Mouse (Mus musculus) heart, postnatal 0 days (tissue): ENCODE results near the gene Mrpl1. TPM values are rescaled to one million over a fixed set of nuclear protein-coding genes. Genes with fewer than 3 reads are reported as not detected.

Source experiments
- ATAC-seq: fragments of 200-750 bp; cut with Nextera tagmentation; 2 replicates; pipeline ENCODE4 v1.8.0; 2017; ENCODE audit warnings: low read depth, moderate number of reproducible peaks, moderate library complexity; ENCODE audit not compliant: insufficient read depth
- DNase-seq: peaks from one replicate; pipeline ENCODE4 v3.0.0-alpha.2; 2016; ENCODE audit warnings: low spot score
- H3K27ac ChIP-seq: fragments of 300-500 bp; sonication (generic); 2 replicates; pipeline ENCODE4 v1.5.1; 2014; ENCODE audit warnings: low read depth, mild to moderate bottlenecking
- H3K27me3 ChIP-seq: fragments of 300-500 bp; sonication (generic); 2 replicates; pipeline ENCODE4 v1.6.1; 2014; ENCODE audit warnings: low read length, mixed read lengths; ENCODE audit not compliant: control insufficient read depth, insufficient read depth
- H3K36me3 ChIP-seq: fragments of 300-500 bp; sonication (generic); replicated peaks from 2 replicates; pipeline ENCODE4 v1.6.1; 2014; ENCODE audit warnings: low read length, mixed read lengths; ENCODE audit not compliant: control insufficient read depth, insufficient read depth
- H3K4me1 ChIP-seq: fragments of 300-500 bp; sonication (generic); 2 replicates; pipeline ENCODE4 v1.6.1; 2014; ENCODE audit warnings: antibody characterized with exemption; ENCODE audit not compliant: control insufficient read depth, insufficient read depth
- H3K4me2 ChIP-seq: fragments of 300-500 bp; sonication (generic); 2 replicates; pipeline ENCODE4 v1.6.1; 2014; ENCODE audit warnings: low read depth, mild to moderate bottlenecking, low read length, moderate library complexity
- H3K4me3 ChIP-seq: fragments of 300-500 bp; sonication (generic); 2 replicates; pipeline ENCODE4 v1.5.1; 2014; ENCODE audit warnings: low read depth, low read length
- H3K9ac ChIP-seq: fragments of 300-500 bp; sonication (generic); replicated peaks from 2 replicates; pipeline ENCODE4 v1.6.1; 2014; ENCODE audit warnings: low read depth, low read length, mixed read lengths
- H3K9me3 ChIP-seq: fragments of 300-500 bp; sonication (generic); replicated peaks from 2 replicates; pipeline ENCODE4 v1.6.1; 2016; ENCODE audit warnings: low read length; ENCODE audit not compliant: control insufficient read depth
- CTCF ChIP-seq: IDR thresholded peaks from 2 replicates; pipeline ENCODE4 v1.5.1; 2016; ENCODE audit warnings: antibody characterized with exemption, control low read depth, low read depth
- EP300 ChIP-seq: IDR thresholded peaks from 2 replicates; pipeline ENCODE4 v1.6.1; 2016; ENCODE audit warnings: antibody characterized with exemption, low read depth
- WGBS: fragments of 180-500 bp; shearing (Covaris S2); extraction: QIAGEN DNeasy Blood & Tissue Kit; methylation state at CpG from one replicate; pipeline ENCODE4 v1.1.7; 2014; 5-methylcytosine and 5-hydroxymethylcytosine counted together
- polyA plus RNA-seq: library from polyadenylated mRNA; unstranded; fragments of >200 nt; fragmentation: Nextera tagmentation; extraction: Ambion mirVana; gene quantifications from 2 replicates; pipeline ENCODE4 v1.2.1, GENCODE M21; 2015
- total RNA-seq: library from RNA; depleted of rRNA; stranded (reverse); fragments of >200 nt; gene quantifications from 2 replicates; pipeline ENCODE4 v1.2.3, GENCODE M21; 2014; ENCODE audit warnings: low replicate concordance

Mrpl1 gene
- total and polyA plus RNA-seq, 2 experiments from 2014 or later = 18.3 to 29.7 TPM

DNA sequence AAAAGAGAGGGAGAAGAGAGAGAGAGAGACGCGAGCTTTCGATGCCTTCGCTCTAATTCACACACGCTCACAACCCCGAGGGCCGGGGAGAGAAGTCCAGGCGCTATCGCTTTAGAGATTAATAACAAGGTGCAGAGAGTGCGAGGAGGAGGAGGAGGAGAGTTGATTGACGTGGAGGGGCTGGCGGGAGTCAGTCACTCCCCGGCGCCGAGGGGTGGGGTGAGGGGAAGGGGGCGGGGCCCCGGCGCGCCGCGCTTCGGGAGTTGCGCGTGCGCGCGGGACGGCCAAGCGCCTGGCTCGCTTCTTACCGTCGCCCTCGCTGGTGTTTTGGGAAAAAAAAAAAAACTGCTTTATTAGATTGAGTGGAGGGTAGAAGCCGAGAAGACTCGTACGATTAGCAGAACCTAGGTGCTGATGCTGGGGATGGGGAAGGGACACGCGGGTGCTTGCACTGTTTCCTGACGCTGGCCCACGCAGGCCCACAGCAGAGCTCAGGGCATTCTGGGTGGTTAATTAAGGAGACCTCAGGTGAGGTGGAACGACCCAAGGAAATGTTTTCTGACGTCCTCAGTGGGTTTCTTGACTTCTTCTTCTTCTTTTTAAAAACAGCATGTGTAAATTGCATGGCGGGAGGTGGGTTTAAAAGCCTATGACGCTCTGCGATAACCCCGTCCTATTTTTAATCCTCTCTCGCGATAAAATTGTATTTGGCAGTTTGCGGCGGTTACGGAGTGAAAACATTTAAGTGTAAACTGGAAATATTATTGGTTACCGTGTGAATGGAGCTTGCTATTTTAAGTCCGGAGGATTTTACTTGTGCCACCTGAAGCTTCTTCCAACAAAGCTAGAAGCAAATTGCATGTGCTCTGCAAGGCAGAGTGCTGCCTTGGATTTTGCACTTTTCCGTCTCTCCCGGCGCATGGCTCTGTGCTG, 46.6 kb upstream of the Mrpl1 start:
- under 1% methylated on average over 55 of the region's 56 CpGs for WGBS
- Histone ChIP-seq H3K27me3 (no peaks in the 10 kb centered on the region), H3K36me3 (no peaks in the 10 kb centered on the region), H3K9ac (peak overlapping the region; percentile 99), H3K27ac (peak overlapping the region; percentile 97), H3K4me2 (peak overlapping the region; percentile 94), H3K4me1 (peaks cover 14% of the 10 kb centered on the region; the same call in 1 of the 2 replicates), H3K4me3 (peak overlapping the region; percentile 78), H3K9me3 (peaks cover 7% of the 10 kb centered on the region; the same call in 1 of the 2 replicates)
- DNase-seq = peak; percentile 95
- peak; percentile 90 for ATAC-seq
- 0 out of 2 replicates have a peak, but pooled peaks have one; percentile 2 for TF ChIP-seq EP300
- no peak for TF ChIP-seq CTCF

DNA sequence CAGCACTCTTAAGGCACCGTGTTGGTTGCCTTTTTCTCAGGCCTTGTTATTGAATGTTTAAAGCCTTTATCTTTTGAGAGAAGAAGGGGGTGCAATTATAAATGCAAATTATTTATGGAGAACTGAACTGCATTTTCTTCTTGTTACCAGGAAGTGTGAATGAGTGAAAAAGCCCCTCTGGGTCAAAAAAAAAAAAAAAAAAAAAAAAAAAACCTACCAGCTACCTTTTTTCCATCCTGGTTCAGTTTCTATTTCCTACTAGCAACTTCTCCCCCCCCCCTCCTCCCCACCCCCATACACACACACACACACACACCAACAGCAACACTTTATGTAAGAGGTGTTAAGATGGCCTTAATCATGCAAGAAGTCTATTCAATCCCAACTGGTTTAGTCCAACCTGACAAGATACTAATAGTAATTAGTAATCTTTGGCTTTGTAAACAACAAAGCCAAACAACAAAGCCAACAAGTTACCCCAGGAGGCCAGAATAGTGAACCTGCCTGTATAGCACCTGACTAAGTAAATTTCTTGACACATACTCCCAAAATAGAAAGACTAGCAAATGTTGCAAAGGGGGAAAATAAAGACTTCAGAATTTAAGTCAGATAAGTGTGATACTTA, 45.8 kb upstream of the Mrpl1 start:
- Histone ChIP-seq H3K36me3 (no peaks in the 10 kb centered on the region), H3K27ac (peak overlapping the region; percentile 97), H3K4me1 (peaks cover 14% of the 10 kb centered on the region; the same call in 1 of the 2 replicates), H3K4me3 (peak overlapping the region; percentile 78), H3K9ac (peak overlapping the region; percentile 99), H3K9me3 (peaks cover 7% of the 10 kb centered on the region; the same call in 1 of the 2 replicates), H3K27me3 (no peaks in the 10 kb centered on the region), H3K4me2 (peak overlapping the region; percentile 94)
- no peak for TF ChIP-seq EP300
- no peak for TF ChIP-seq CTCF
- 4% methylated on average over 1 of the region's 1 CpGs for WGBS
- no peak for ATAC-seq
- DNase-seq = no peak

DNA sequence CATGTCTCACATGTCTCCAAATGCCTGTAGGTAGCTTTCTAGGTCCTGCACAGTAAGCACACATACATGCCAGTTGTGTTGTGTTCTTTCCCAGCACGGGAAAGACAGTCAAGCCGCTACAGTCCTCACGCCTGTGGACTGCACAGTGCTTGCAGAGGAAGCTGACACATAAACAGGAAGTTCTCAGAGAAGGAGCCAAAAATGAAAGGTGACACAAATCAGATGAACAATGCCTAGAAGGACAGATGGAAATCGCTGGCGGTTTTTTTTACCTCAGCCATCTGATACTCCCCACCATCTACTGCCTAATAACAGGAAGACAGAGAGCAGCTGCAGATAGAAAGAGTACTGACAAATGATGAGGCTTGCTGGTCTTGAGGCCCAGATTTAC, 45.3 kb upstream of the Mrpl1 start, which contains the start of gene Cnot6l:
Gene Cnot6l, minus strand, starts transcription at position 151 of the 391 bp plus-strand sequence.
- Histone ChIP-seq H3K36me3 (no peaks in the 10 kb centered on the region), H3K4me3 (peak within 1 kb of the TSS; percentile 78), H3K27ac (peak within 1 kb of the TSS; percentile 97), H3K27me3 (no peaks in the 10 kb centered on the region), H3K4me2 (peak within 1 kb of the TSS; percentile 94), H3K9me3 (peaks cover 7% of the 10 kb centered on the region; the same call in 1 of the 2 replicates), H3K4me1 (peaks cover 14% of the 10 kb centered on the region; the same call in 1 of the 2 replicates), H3K9ac (peak within 1 kb of the TSS; percentile 99)
- peak; percentile 51 for DNase-seq
- TF ChIP-seq CTCF (no peak), EP300 (peak; percentile 29; the same call in 1 of the 2 replicates)
- WGBS = 34% methylated on average over 5 of the region's 5 CpGs
- 0 out of 2 replicates have a peak, but pooled peaks have one; percentile 7 for ATAC-seq

DNA sequence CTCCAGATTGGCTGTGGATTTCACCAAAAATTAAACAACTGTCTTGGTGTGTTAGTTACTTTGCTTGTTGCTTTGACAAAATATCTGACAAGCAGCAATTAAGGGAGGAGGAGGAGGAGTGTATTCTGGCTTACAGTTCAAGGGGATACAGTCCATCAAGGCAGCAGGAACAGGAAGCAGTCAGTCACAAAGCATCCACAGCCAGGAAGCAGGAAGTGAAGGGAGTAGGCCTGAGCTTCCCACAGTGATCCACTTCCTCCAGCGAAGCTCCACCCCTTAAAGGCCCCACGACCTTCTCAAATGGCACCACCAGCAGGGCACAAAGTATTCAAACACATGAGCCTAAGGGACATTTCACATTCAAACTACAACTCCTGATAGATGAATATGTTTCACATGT, 42.5 kb upstream of the Mrpl1 start:
- WGBS = 83% methylated on average over 2 of the region's 2 CpGs
- ATAC-seq (no peak), DNase-seq (no peak)
- no peaks in the 10 kb centered on the region for H3K36me3 ChIP-seq
- no peak for TF ChIP-seq CTCF
- TF ChIP-seq EP300 = no peak
- H3K27me3 ChIP-seq = no peaks in the 10 kb centered on the region
- H3K9me3 ChIP-seq = peaks cover 7% of the 10 kb centered on the region; the same call in 1 of the 2 replicates
- no peak overlapping the region for H3K4me3 ChIP-seq
- H3K4me1 ChIP-seq = peaks cover 10% of the 10 kb centered on the region; the same call in 1 of the 2 replicates
- H3K4me2 ChIP-seq = no peak overlapping the region
- no peak overlapping the region for H3K9ac ChIP-seq
- no peak overlapping the region for H3K27ac ChIP-seq

DNA sequence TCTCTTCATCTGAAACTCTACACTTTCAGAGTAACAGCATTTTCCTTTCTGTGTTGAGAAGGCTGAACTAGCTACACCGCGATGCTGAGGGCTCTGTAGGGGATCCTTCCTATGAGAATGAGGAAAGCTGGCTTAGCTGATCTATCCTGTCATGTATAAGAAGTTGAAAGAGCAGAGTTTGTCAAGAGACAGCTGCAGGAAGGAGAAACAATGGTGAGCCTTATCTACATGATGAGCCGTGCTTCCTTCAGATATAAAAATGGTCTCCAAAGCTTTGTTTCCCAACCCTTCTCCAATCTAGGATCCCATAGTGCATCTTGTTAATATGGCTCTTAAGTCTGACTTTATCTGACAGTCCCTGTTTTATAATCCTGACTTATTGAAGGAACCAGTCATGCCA, 38.9 kb upstream of the Mrpl1 start:
- H3K9me3 ChIP-seq = peaks cover 7% of the 10 kb centered on the region; the same call in 1 of the 2 replicates
- WGBS = 57% methylated on average over 3 of the region's 3 CpGs
- H3K27me3 ChIP-seq = no peaks in the 10 kb centered on the region
- no peak overlapping the region for H3K4me2 ChIP-seq
- DNase-seq = no peak
- 0 out of 2 replicates have a peak overlapping the region, but pooled peaks have one; percentile 16 for H3K27ac ChIP-seq
- H3K36me3 ChIP-seq = no peaks in the 10 kb centered on the region
- H3K4me3 ChIP-seq = no peak overlapping the region
- H3K4me1 ChIP-seq = no peaks in the 10 kb centered on the region
- TF ChIP-seq EP300 (0 out of 2 replicates have a peak, but pooled peaks have one; percentile 34), CTCF (no peak)
- H3K9ac ChIP-seq = no peak overlapping the region
- ATAC-seq = no peak
